Mouse (Mus musculus): ENCODE data around the gene Phactr2.

GRCm38 (mm10) chr10:13444257-13444656, 30.0 kb downstream of the Phactr2 start:
- TF ChIP-seq CTCF (IDR thresholded peaks at IDR 0.05; ENCODE audit: borderline replicate concordance, extremely low read depth, insufficient read depth, insufficient read length) (no peak), POLR2A (IDR thresholded peaks at IDR 0.05; ENCODE audit: borderline replicate concordance, extremely low read depth, insufficient read depth, insufficient read length, poor library complexity, severe bottlenecking) (no peak)
